Mouse (Mus musculus) forebrain, embryonic 11.5 days (tissue): Measurements from ENCODE around the gene Myo15b. TPM values are rescaled to one million over a fixed set of nuclear protein-coding genes. Genes with fewer than 3 reads are reported as not detected.

Source experiments
- ATAC-seq: fragments of 200-750 bp; cut with Nextera tagmentation; replicated peaks from 2 replicates; pipeline ENCODE4 v1.8.0; 2017; ENCODE audit warnings: moderate TSS enrichment; ENCODE audit not compliant: low FRiP score
- DNase-seq: peaks from one replicate; pipeline ENCODE4 v3.0.0-alpha.2; 2017; ENCODE audit warnings: low spot score
- H3K27ac ChIP-seq: fragments of 300-500 bp; sonication (generic); 2 replicates; pipeline ENCODE4 v1.5.1; 2014; ENCODE audit warnings: low read depth, low read length
- H3K27me3 ChIP-seq: fragments of 300-500 bp; sonication (generic); 2 replicates; pipeline ENCODE4 v1.6.1; 2014; ENCODE audit warnings: mild to moderate bottlenecking, low read length, mixed read lengths; ENCODE audit not compliant: control insufficient read depth, insufficient read depth
- H3K36me3 ChIP-seq: fragments of 300-500 bp; sonication (generic); 2 replicates; pipeline ENCODE4 v1.6.1; 2014; ENCODE audit warnings: mild to moderate bottlenecking, low read length, moderate library complexity, mixed read lengths; ENCODE audit not compliant: control insufficient read depth, insufficient read depth
- H3K4me1 ChIP-seq: fragments of 300-500 bp; sonication (generic); replicated peaks from 2 replicates; pipeline ENCODE4 v1.6.1; 2014; ENCODE audit warnings: low read length, mixed read lengths; ENCODE audit not compliant: control insufficient read depth, insufficient read depth
- H3K4me2 ChIP-seq: fragments of 300-500 bp; sonication (generic); 2 replicates; pipeline ENCODE4 v1.6.1; 2014; ENCODE audit warnings: low read depth, mild to moderate bottlenecking, low read length, moderate library complexity, mixed read lengths; ENCODE audit not compliant: severe bottlenecking
- H3K4me3 ChIP-seq: fragments of 300-500 bp; sonication (generic); 2 replicates; pipeline ENCODE4 v1.5.1; 2014; ENCODE audit warnings: low read depth, low read length
- H3K9ac ChIP-seq: fragments of 300-500 bp; sonication (generic); 2 replicates; pipeline ENCODE4 v1.6.1; 2014; ENCODE audit warnings: low read length
- H3K9me3 ChIP-seq: fragments of 300-500 bp; sonication (generic); 2 replicates; pipeline ENCODE4 v1.6.1; 2016; ENCODE audit warnings: low read length, mixed read lengths; ENCODE audit not compliant: control insufficient read depth
- WGBS: fragments of 180-500 bp; shearing (Covaris S2); extraction: QIAGEN DNeasy Blood & Tissue Kit; methylation state at CpG from one replicate; pipeline ENCODE4 v1.1.7; 2014; 5-methylcytosine and 5-hydroxymethylcytosine counted together
- polyA plus RNA-seq: library from polyadenylated mRNA; unstranded; fragments of >200 nt; fragmentation: Nextera tagmentation; extraction: Ambion mirVana; gene quantifications from 2 replicates; pipeline ENCODE4 v1.2.1, GENCODE M21; 2014

Gene Myo15b
- polyA plus RNA-seq, 1 experiment from 2014 or later, result not detected

DNA sequence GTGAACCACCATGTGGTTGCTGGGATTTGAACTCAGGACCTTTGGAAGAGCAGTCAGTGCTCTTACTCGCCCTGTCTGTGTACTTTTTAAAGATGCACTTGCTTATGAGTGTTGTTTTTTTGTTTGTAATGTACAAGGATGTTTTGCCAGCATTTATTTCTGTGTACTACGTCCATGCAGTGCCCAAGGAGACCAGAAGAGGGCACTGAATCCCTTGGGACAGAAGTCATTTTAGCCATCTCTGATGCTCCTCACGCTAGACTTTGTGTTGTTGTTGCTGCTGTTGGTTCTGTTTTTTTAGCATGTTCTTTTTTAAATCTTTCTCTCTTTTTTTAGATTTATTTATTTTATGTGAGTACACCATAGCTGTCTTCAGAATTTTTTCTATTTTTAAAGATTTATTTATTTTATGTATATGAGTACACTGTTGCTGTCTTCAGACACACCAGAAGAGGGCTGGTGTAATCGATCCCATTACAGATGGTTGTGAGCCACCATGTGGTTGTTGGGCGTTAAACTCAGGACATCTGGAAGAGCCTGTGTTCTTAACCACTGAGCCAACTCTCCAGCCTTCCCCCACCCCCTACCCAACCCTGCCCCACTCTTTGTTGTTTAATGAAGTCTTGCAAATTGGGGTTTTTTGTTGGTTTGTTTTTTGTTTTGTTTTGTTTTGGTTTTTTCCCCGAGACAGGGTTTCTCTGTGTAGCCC lies 62.1 kb downstream of the Myo15b start:
- Histone ChIP-seq H3K36me3 (no peaks in the 10 kb centered on the region), H3K4me1 (no peaks in the 10 kb centered on the region), H3K9ac (no peak overlapping the region), H3K27me3 (no peaks in the 10 kb centered on the region), H3K9me3 (no peaks in the 10 kb centered on the region), H3K27ac (no peak overlapping the region), H3K4me2 (no peak overlapping the region), H3K4me3 (no peak overlapping the region)
- no peak for ATAC-seq
- DNase-seq, result peak; percentile 65
- WGBS, result 51% methylated on average over 6 of the region's 6 CpGs

DNA sequence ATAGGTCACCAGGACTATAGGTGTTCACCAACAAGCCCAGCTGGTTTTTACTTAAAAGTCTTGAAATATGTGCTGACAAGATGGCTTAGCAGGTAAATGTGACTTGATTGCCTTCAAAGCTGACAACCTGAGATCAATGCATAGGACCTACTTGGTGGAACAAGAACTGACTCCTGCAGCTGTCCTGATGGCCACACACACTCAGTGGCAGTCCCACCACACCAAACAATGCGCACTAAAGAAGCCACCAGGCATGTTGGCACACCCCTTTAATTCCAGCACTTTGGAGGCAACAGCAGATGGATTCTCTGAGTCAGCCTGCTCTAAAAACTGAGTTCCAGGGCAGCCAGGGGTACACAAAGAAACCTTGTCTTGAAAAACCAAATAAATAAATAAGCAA lies 63.8 kb downstream of the Myo15b start:
- no peaks in the 10 kb centered on the region for H3K4me1 ChIP-seq
- 94% methylated on average over 1 of the region's 1 CpGs for WGBS
- no peak overlapping the region for H3K4me2 ChIP-seq
- H3K4me3 ChIP-seq, result no peak overlapping the region
- no peaks in the 10 kb centered on the region for H3K36me3 ChIP-seq
- H3K9ac ChIP-seq, result no peak overlapping the region
- ATAC-seq (no peak), DNase-seq (no peak)
- no peaks in the 10 kb centered on the region for H3K9me3 ChIP-seq
- H3K27me3 ChIP-seq, result no peaks in the 10 kb centered on the region
- H3K27ac ChIP-seq, result no peak overlapping the region

DNA sequence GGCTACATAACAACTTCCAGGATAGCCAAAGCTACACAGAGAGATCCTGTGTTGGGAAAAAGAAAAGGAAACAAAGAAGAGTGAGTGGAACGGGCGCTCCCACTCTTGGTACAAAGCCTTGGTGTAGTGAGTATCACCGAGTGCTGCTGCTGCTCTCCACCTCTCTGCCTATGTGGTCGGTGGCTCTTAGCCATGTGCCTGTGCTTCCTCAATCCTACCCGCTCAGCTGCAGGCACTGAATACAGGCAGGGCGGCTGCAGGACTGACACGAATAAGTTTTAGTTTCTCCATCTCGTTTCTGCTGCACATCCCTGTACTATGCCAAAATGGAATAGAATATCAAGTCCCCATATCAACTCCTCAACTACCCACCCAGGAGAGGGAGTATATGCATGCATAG lies 70.8 kb downstream of the Myo15b start:
- no peak for ATAC-seq
- Histone ChIP-seq H3K4me2 (no peak overlapping the region), H3K27ac (no peak overlapping the region), H3K36me3 (no peaks in the 10 kb centered on the region), H3K27me3 (no peaks in the 10 kb centered on the region), H3K9me3 (no peaks in the 10 kb centered on the region), H3K4me3 (no peak overlapping the region), H3K4me1 (peaks cover 8% of the 10 kb centered on the region), H3K9ac (no peak overlapping the region)
- no peak for DNase-seq
- 90% methylated on average over 8 of the region's 8 CpGs for WGBS

DNA sequence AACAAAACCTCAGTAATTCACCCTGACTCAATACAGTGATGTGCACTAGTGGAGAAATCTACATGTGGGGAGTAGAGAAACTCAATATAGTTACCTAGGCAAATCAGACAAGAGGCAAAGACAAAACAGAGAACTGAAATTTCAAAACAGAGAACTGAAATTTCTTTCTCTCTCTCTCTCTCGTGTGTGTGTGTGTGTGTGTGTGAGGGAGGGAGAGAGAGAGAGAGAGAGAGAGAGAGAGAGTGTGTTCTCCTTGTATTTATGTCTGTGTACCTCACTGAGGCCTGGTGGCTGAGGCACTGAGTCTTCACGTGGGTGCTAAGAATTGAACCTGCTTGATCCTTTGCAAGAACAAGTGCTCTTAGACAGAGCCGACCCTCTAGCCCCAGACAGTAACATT lies 71.6 kb downstream of the Myo15b start:
- H3K4me1 ChIP-seq, result peaks cover 14% of the 10 kb centered on the region
- H3K27me3 ChIP-seq, result no peaks in the 10 kb centered on the region
- H3K27ac ChIP-seq, result no peak overlapping the region
- ATAC-seq (no peak), DNase-seq (no peak)
- H3K9ac ChIP-seq, result no peak overlapping the region
- no peaks in the 10 kb centered on the region for H3K36me3 ChIP-seq
- WGBS, result 83% methylated on average over 2 of the region's 3 CpGs
- no peaks in the 10 kb centered on the region for H3K9me3 ChIP-seq
- H3K4me2 ChIP-seq, result no peak overlapping the region
- H3K4me3 ChIP-seq, result no peak overlapping the region

DNA sequence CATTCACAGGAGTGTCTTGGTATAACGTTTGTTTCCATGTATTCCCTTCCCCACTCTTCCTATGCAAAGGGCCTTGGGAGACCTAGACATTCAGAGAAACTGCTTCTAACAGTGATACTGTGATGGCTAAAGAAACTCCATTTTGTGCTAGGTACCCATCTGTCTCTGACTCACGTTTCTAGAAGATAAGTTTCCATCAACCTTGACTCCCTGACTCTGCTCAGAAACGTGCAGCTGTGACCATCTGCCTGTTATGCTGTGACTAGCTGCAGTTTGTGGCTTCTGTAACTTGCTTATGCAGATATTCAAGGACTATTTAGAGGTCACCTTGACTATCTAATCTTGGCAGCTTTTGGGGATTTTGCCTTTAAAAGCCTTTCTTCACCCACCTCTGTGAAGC lies 73.0 kb downstream of the Myo15b start:
- no peaks in the 10 kb centered on the region for H3K27me3 ChIP-seq
- no peak for ATAC-seq
- no peak overlapping the region for H3K4me2 ChIP-seq
- peaks cover 14% of the 10 kb centered on the region for H3K4me1 ChIP-seq
- WGBS, result 79% methylated on average over 3 of the region's 3 CpGs
- H3K4me3 ChIP-seq, result no peak overlapping the region
- no peak for DNase-seq
- H3K9ac ChIP-seq, result no peak overlapping the region
- H3K27ac ChIP-seq, result no peak overlapping the region
- H3K9me3 ChIP-seq, result no peaks in the 10 kb centered on the region
- H3K36me3 ChIP-seq, result no peaks in the 10 kb centered on the region

DNA sequence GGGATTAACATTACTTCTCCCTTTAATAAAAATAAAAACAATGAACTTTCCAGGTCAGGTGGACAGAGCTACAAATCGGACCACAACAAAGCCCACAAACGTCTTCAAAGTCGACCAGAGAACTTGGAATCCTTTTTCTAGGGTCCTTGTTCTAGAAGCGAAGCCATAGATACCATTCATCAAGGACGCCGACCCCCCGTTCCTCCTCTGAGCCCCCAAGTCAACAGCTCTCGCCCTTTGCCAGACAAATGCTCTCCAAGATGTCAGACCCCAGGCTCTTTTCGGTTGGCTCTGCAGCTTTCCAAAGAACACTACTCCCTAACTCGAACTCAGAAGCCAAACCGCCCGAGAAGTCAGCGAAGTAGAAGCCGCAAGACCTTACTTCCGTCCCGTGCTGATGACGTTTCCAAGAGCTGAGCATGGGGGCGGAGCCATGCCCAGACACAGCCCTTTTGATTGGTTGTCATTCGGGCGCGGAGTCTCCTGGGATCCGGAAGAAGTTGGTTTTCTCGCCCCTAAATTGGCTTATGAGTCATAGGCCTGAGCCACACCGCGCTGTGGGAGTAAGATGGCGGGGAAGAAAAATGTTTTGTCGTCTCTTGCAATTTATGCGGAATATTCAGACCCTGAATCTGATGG lies 75.0 kb downstream of the Myo15b start, which contains the start of the genes Sap30bp and Recql5:
Gene Sap30bp (plus strand): TSS at position 175 of the 639 bp plus-strand sequence.
Gene Recql5 (minus strand): TSS at position 370 of the 639 bp plus-strand sequence.
- H3K9ac ChIP-seq, result peak within 1 kb of the TSS; percentile 91
- no peaks in the 10 kb centered on the region for H3K9me3 ChIP-seq
- peak within 1 kb of the TSS; percentile 97 for H3K4me3 ChIP-seq
- no peak within 1 kb of the TSS for H3K27ac ChIP-seq
- peaks cover 14% of the 10 kb centered on the region for H3K4me1 ChIP-seq
- peak within 1 kb of the TSS; percentile 87 for H3K4me2 ChIP-seq
- peak; percentile 98 for DNase-seq
- under 1% methylated on average over 28 of the region's 28 CpGs for WGBS
- H3K27me3 ChIP-seq, result no peaks in the 10 kb centered on the region
- peak; percentile 97 for ATAC-seq
- H3K36me3 ChIP-seq, result 0 out of 2 replicates have a peak, but pooled peaks cover 2% of the 10 kb centered on the region

DNA sequence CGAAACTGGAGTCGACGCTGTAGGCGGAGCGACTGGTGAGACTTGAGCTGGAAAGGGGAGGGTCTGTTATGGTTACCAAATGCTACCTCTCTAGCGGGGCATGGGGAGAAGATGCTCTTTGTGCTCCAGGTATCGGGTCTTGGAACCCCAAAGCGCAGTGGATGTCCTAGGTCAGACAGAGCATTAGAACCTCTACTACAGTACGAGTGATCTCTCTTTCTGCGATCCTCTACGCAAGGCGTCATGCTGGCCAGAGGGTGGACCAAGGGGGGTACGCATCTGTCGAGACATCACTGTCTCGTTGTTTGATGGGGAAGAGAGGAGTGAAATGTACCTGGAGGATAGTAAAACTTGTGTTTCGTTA lies 75.5 kb downstream of the Myo15b start:
- 0 out of 2 replicates have a peak, but pooled peaks cover 4% of the 10 kb centered on the region for H3K36me3 ChIP-seq
- no peaks in the 10 kb centered on the region for H3K9me3 ChIP-seq
- peak; percentile 51; the same call in 1 of the 2 replicates for ATAC-seq

DNA sequence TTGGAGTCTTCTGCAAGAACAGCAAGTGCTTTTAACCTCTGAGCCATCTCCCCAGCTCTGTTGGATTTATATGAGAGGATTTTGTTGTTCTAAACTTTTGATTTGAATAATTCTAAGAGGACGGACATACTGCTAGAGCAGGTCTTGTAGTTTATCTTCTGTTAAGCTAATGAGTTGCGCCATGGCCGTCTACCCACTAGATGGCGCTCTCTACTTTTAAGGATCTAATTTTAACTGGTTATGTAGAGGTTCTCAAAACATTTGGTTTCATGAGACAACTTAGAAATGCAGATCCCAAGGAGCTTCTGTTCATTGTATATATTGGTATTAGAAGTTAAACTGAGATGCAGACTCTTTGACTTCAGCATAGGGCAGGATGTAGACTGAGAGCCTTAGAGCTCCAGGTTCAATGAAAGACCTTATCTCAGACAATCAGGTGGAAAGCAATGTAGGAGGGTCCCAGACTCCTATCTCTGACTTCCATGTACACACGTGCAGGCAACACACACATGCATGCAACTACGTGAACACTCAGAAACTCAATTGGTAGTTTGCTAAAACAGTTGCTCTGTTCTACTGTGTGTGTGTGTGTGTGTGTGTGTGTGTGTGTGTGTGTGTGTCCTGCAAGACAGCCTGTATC lies 81.6 kb downstream of the Myo15b start:
- no peak overlapping the region for H3K9ac ChIP-seq
- H3K9me3 ChIP-seq, result no peaks in the 10 kb centered on the region
- H3K4me3 ChIP-seq, result no peak overlapping the region
- no peaks in the 10 kb centered on the region for H3K27me3 ChIP-seq
- WGBS, result 42% methylated on average over 6 of the region's 6 CpGs
- no peak overlapping the region for H3K4me2 ChIP-seq
- H3K4me1 ChIP-seq, result no peaks in the 10 kb centered on the region
- no peak overlapping the region for H3K27ac ChIP-seq
- ATAC-seq (no peak), DNase-seq (peak; percentile 71)
- H3K36me3 ChIP-seq, result peaks cover 4% of the 10 kb centered on the region; the same call in 1 of the 2 replicates

More for the DNA sequence above, 75.5 kb downstream of the Myo15b start:
- WGBS, result under 1% methylated on average over 16 of the region's 16 CpGs
- Histone ChIP-seq H3K4me3 (peak overlapping the region; percentile 97), H3K27me3 (no peaks in the 10 kb centered on the region), H3K27ac (no peak overlapping the region), H3K4me2 (peak overlapping the region; percentile 87), H3K9ac (peak overlapping the region; percentile 91), H3K4me1 (peaks cover 14% of the 10 kb centered on the region)
- DNase-seq, result no peak
